Mouse (Mus musculus) fat pad, adult 2 months (tissue): ENCODE measurements around the gene Sntg2.

Source experiments
- DNase-seq: peaks from one replicate; pipeline ENCODE4 v3.0.0-alpha.2; 2011; ENCODE audit warnings: low read depth, low spot score; ENCODE audit errors: extremely low read depth

Sntg2 gene

DNA sequence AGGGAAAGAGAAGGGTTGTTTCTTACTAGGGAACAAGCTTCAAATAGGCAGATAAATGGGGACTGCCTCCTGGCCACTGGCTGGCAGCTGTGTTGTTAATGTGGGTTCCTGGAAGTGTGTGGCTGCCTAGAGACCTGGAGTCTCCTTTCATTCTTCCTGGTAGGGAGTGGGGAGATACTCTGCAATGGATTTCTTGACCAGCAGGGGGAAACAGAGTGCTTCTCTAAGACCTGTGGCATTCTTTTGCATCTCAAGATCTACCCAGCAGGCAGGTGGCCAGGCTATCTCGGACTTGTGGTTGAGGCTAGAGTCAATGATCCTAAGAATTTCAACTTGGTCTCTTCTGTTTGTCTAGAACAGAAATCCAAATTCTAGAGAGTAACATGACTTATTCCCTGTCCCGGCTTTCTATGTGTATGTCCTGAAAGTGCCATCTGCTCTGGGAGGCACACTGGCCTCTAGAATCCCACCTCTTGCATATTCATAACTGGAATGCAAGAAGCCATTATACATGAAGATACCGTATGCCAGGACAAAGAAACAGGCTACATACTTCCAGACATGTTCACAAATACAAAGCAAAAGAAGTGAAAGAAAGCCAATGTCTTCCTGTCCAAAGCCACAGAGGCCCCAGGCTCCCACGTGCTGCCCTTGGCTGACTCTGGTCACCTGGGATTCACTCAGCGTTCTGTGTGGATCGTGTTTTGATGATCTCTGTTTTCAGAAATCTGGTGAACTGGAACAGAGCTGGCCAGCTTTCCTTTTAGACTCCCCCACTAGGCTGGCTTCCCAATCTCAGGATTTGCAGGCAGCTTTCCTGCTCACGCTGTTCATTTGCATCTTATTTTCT, 244.4 kb downstream of the Sntg2 start:
- no peak for DNase-seq
